Mouse (Mus musculus): ENCODE measurements around the gene Ptprg.
"Not testable (repeated sequence)": the region's sequence is repeated elsewhere in the genome, so short reads cannot be mapped to it uniquely, and the experiment has no call there.

Ptprg gene

GRCm38 (mm10) chr14:12289747-12290146 is 736.4 kb downstream of the Ptprg start:
- DNase-seq: not testable (repeated sequence)
